Mouse (Mus musculus): ENCODE results near the gene Rgsl1. TPM values are rescaled to one million over a fixed set of nuclear protein-coding genes. Genes with fewer than 3 reads are reported as not detected.

Rgsl1 gene
- polyA plus RNA-seq, 1 experiment from 2014 or later: 0.44 TPM

GRCm38 (mm10) chr1:153737101-153738085 is 106.5 kb downstream of the Rgsl1 start:
- WGBS: 28% methylated on average over 9 of the region's 9 CpGs
- Histone ChIP-seq H3K4me2 (ENCODE audit: low read length) (no peak overlapping the region), H3K27me3 (replicated peaks; ENCODE audit: control insufficient read depth, insufficient read depth, low read length) (no peaks in the 10 kb centered on the region), H3K36me3 (ENCODE audit: control insufficient read depth, insufficient read depth) (no peaks in the 10 kb centered on the region), H3K9ac (replicated peaks; ENCODE audit: low read depth, low read length) (no peak overlapping the region), H3K27ac (ENCODE audit: low read length) (0 out of 2 replicates have a peak overlapping the region, but pooled peaks have one; percentile 34), H3K4me3 (replicated peaks; ENCODE audit: low read length) (no peak overlapping the region), H3K4me1 (replicated peaks; ENCODE audit: control insufficient read depth, insufficient read depth, low read length) (peaks cover 30% of the 10 kb centered on the region), H3K9me3 (ENCODE audit: control insufficient read depth, low read length) (no peaks in the 10 kb centered on the region)
- ATAC-seq: peak; percentile 34; the same call in 1 of the 2 replicates

DNA sequence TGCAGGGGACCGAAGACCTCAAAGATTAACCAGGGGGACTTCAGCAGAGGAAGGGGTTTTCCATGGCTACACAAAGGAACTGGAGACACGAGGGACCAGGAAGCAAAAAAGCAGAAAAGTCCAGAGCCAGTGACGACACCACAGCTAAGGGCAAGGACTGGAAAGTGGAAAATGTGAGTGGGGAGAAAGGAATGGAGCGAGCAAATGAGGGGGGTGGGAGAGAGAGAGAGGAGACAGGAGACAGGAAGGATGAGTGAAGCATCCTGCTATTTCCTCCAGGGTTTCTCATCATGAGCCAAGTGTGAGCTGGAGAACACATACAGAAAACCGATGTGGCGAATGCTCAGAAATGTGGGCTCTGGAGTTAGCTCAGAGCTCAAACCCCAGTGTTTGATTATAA is 107.8 kb downstream of the Rgsl1 start:
- H3K4me1 ChIP-seq (replicated peaks; ENCODE audit: control insufficient read depth, insufficient read depth, low read length): peaks cover 20% of the 10 kb centered on the region
- H3K9ac ChIP-seq (replicated peaks; ENCODE audit: low read depth, low read length): no peak overlapping the region
- H3K27me3 ChIP-seq (replicated peaks; ENCODE audit: control insufficient read depth, insufficient read depth, low read length): no peaks in the 10 kb centered on the region
- no peak overlapping the region for H3K4me3 ChIP-seq (replicated peaks; ENCODE audit: low read length)
- 76% methylated on average over 6 of the region's 6 CpGs for WGBS
- no peaks in the 10 kb centered on the region for H3K36me3 ChIP-seq (ENCODE audit: control insufficient read depth, insufficient read depth)
- no peak for ATAC-seq
- H3K4me2 ChIP-seq (ENCODE audit: low read length): no peak overlapping the region
- H3K9me3 ChIP-seq (ENCODE audit: control insufficient read depth, low read length): no peaks in the 10 kb centered on the region
- no peak overlapping the region for H3K27ac ChIP-seq (ENCODE audit: low read length)

DNA sequence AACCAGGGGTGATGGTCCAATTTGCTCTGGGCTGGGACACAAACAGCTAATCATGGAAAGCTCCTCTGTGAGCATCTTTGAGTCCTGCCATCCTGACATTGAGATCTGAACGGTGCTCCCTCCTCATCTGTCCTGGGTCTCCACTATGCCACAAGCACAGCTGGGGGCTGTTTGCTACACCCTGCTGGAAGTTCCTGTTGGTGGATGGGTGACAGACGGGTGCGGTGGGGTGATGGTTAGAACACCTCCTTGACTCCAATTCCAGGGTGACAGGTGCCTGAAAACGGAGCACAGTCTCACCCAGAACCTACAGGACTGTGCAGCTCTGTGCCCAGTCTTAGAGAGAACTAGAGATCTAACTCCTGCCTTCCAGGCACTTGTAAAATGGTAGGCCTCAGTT is 109.1 kb downstream of the Rgsl1 start:
- H3K27me3 ChIP-seq (replicated peaks; ENCODE audit: control insufficient read depth, insufficient read depth, low read length): no peaks in the 10 kb centered on the region
- H3K4me1 ChIP-seq (replicated peaks; ENCODE audit: control insufficient read depth, insufficient read depth, low read length): peaks cover 13% of the 10 kb centered on the region
- H3K4me3 ChIP-seq (replicated peaks; ENCODE audit: low read length): no peak overlapping the region
- no peaks in the 10 kb centered on the region for H3K36me3 ChIP-seq (ENCODE audit: control insufficient read depth, insufficient read depth)
- H3K9me3 ChIP-seq (ENCODE audit: control insufficient read depth, low read length): no peaks in the 10 kb centered on the region
- ATAC-seq: no peak
- H3K27ac ChIP-seq (ENCODE audit: low read length): no peak overlapping the region
- 89% methylated on average over 4 of the region's 4 CpGs for WGBS
- H3K4me2 ChIP-seq (ENCODE audit: low read length): no peak overlapping the region
- no peak overlapping the region for H3K9ac ChIP-seq (replicated peaks; ENCODE audit: low read depth, low read length)

- Histone ChIP-seq H3K4me2 (ENCODE audit: low read length) (no peak overlapping the region), H3K9me3 (ENCODE audit: control insufficient read depth, low read length) (no peaks in the 10 kb centered on the region), H3K27ac (ENCODE audit: low read length) (no peak overlapping the region), H3K4me1 (replicated peaks; ENCODE audit: control insufficient read depth, insufficient read depth, low read length) (peaks cover 9% of the 10 kb centered on the region), H3K27me3 (replicated peaks; ENCODE audit: control insufficient read depth, insufficient read depth, low read length) (no peaks in the 10 kb centered on the region), H3K36me3 (ENCODE audit: control insufficient read depth, insufficient read depth) (no peaks in the 10 kb centered on the region), H3K4me3 (replicated peaks; ENCODE audit: low read length) (no peak overlapping the region), H3K9ac (replicated peaks; ENCODE audit: low read depth, low read length) (no peak overlapping the region)
- 28% methylated on average over 9 of the region's 9 CpGs for WGBS
- no peak for ATAC-seq
Observed at GRCm38 (mm10) chr1:153733181-153733580, 110.8 kb downstream of the Rgsl1 start.

- no peak for ATAC-seq
- H3K36me3 ChIP-seq (ENCODE audit: control insufficient read depth, insufficient read depth): no peaks in the 10 kb centered on the region
- WGBS: 42% methylated on average over 3 of the region's 3 CpGs
- no peak overlapping the region for H3K9ac ChIP-seq (replicated peaks; ENCODE audit: low read depth, low read length)
- no peak overlapping the region for H3K4me3 ChIP-seq (replicated peaks; ENCODE audit: low read length)
- H3K27me3 ChIP-seq (replicated peaks; ENCODE audit: control insufficient read depth, insufficient read depth, low read length): no peaks in the 10 kb centered on the region
- peaks cover 11% of the 10 kb centered on the region for H3K4me1 ChIP-seq (replicated peaks; ENCODE audit: control insufficient read depth, insufficient read depth, low read length)
- no peak overlapping the region for H3K27ac ChIP-seq (ENCODE audit: low read length)
- H3K9me3 ChIP-seq (ENCODE audit: control insufficient read depth, low read length): no peaks in the 10 kb centered on the region
- H3K4me2 ChIP-seq (ENCODE audit: low read length): no peak overlapping the region
Observed at GRCm38 (mm10) chr1:153730671-153731070, 113.3 kb downstream of the Rgsl1 start.

DNA sequence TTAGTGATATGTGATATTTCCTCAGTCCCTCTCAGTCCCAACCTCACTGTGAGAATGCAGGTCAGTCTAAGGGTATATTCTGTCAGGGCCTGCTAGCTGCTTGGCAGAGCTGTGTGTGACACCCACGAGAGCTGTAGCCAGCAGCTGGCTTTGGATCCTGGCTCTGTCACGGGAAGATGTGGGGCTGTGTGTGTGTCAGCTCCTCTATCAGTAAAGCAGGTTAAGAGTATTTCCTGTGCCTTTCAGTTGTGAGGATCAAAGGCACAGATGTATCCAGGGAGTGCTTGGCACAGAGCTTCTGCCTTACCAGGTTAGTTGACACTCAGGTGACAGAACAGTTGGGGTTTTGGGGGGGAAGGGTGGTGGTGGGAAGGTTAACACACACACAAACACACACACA is 114.1 kb downstream of the Rgsl1 start:
- no peak overlapping the region for H3K9ac ChIP-seq (replicated peaks; ENCODE audit: low read depth, low read length)
- H3K4me1 ChIP-seq (replicated peaks; ENCODE audit: control insufficient read depth, insufficient read depth, low read length): peaks cover 11% of the 10 kb centered on the region
- no peak overlapping the region for H3K4me3 ChIP-seq (replicated peaks; ENCODE audit: low read length)
- H3K4me2 ChIP-seq (ENCODE audit: low read length): no peak overlapping the region
- 76% methylated on average over 2 of the region's 2 CpGs for WGBS
- no peak for ATAC-seq
- H3K9me3 ChIP-seq (ENCODE audit: control insufficient read depth, low read length): no peaks in the 10 kb centered on the region
- no peaks in the 10 kb centered on the region for H3K36me3 ChIP-seq (ENCODE audit: control insufficient read depth, insufficient read depth)
- H3K27ac ChIP-seq (ENCODE audit: low read length): no peak overlapping the region
- no peaks in the 10 kb centered on the region for H3K27me3 ChIP-seq (replicated peaks; ENCODE audit: control insufficient read depth, insufficient read depth, low read length)

Other genes with a start within 250 kb of the Rgsl1 start
- 16.1 and 22.4 TPM in 2 replicates for gene Rgs8, start 191.1 kb downstream of the Rgsl1 start, polyA plus RNA-seq (2015; fragmentation: Nextera tagmentation; extraction: Ambion mirVana)
- 32.9 and 34.3 TPM in 2 replicates for gene Rgs16, start 103.8 kb downstream of the Rgsl1 start, polyA plus RNA-seq (2015; fragmentation: Nextera tagmentation; extraction: Ambion mirVana)
- gene Rnasel, start 94.7 kb downstream of the Rgsl1 start, polyA plus RNA-seq (2015; fragmentation: Nextera tagmentation; extraction: Ambion mirVana): 40.4 and 42.7 TPM in 2 replicates
- gene Teddm1b, start 30.2 kb upstream of the Rgsl1 start, polyA plus RNA-seq (2015; fragmentation: Nextera tagmentation; extraction: Ambion mirVana): 1.1 and 1.5 TPM in 2 replicates
- gene Teddm1a, start 47.6 kb upstream of the Rgsl1 start, polyA plus RNA-seq (2015; fragmentation: Nextera tagmentation; extraction: Ambion mirVana): 0.28 TPM in 1 of 2 replicates, not detected in the other
- gene Glul, start 55.8 kb upstream of the Rgsl1 start, polyA plus RNA-seq (2015; fragmentation: Nextera tagmentation; extraction: Ambion mirVana): 114 and 137 TPM in 2 replicates
- gene Teddm2, start 56.1 kb upstream of the Rgsl1 start, polyA plus RNA-seq (2015; fragmentation: Nextera tagmentation; extraction: Ambion mirVana): 2.3 and 2.4 TPM in 2 replicates

All from forebrain, embryonic 16.5 days (tissue).